Mouse (Mus musculus) kidney, embryonic 16.5 days (tissue): ENCODE results near the gene Gm7137. TPM values are rescaled to one million over a fixed set of nuclear protein-coding genes. Genes with fewer than 3 reads are reported as not detected.
"Not testable (repeated sequence)": the region's sequence is repeated elsewhere in the genome, so short reads cannot be mapped to it uniquely, and the experiment has no call there.

Source experiments
- ATAC-seq: fragments of 200-750 bp; cut with Nextera tagmentation; 2 replicates; pipeline ENCODE4 v1.8.0; 2017; ENCODE audit warnings: moderate TSS enrichment; ENCODE audit not compliant: low FRiP score, low TSS enrichment
- H3K27ac ChIP-seq: fragments of 300-500 bp; sonication (generic); 2 replicates; pipeline ENCODE4 v1.5.1; 2014; ENCODE audit warnings: low read length
- H3K27me3 ChIP-seq: fragments of 300-500 bp; sonication (generic); 2 replicates; pipeline ENCODE4 v1.6.1; 2014; ENCODE audit warnings: low read length, control low read depth, mixed read lengths; ENCODE audit not compliant: insufficient read depth
- H3K36me3 ChIP-seq: fragments of 300-500 bp; sonication (generic); 2 replicates; pipeline ENCODE4 v1.6.1; 2014; ENCODE audit warnings: low read length, control low read depth, mixed read lengths; ENCODE audit not compliant: insufficient read depth
- H3K4me1 ChIP-seq: fragments of 300-500 bp; sonication (generic); 2 replicates; pipeline ENCODE4 v1.6.1; 2014; ENCODE audit warnings: low read length, control low read depth, mixed read lengths; ENCODE audit not compliant: insufficient read depth
- H3K4me2 ChIP-seq: fragments of 300-500 bp; sonication (generic); replicated peaks from 2 replicates; pipeline ENCODE4 v1.6.1; 2014; ENCODE audit warnings: low read depth, low read length
- H3K4me3 ChIP-seq: fragments of 300-500 bp; sonication (generic); 2 replicates; pipeline ENCODE4 v1.5.1; 2014; ENCODE audit warnings: mild to moderate bottlenecking, low read length
- H3K9ac ChIP-seq: fragments of 300-500 bp; sonication (generic); replicated peaks from 2 replicates; pipeline ENCODE4 v1.6.1; 2014; ENCODE audit warnings: low read length
- H3K9me3 ChIP-seq: fragments of 300-500 bp; sonication (generic); 2 replicates; pipeline ENCODE4 v1.6.1; 2016; ENCODE audit warnings: low read length, control low read depth
- WGBS: fragments of 180-500 bp; shearing (Covaris S2); extraction: QIAGEN DNeasy Blood & Tissue Kit; methylation state at CpG from one replicate; pipeline ENCODE4 v1.1.7; 2014; 5-methylcytosine and 5-hydroxymethylcytosine counted together
- polyA plus RNA-seq: library from polyadenylated mRNA; unstranded; fragments of >200 nt; fragmentation: Nextera tagmentation; extraction: Ambion mirVana; gene quantifications from 2 replicates; pipeline ENCODE4 v1.2.1, GENCODE M21; 2015

Gm7137 gene
- polyA plus RNA-seq, result not detected in 2 replicates

DNA sequence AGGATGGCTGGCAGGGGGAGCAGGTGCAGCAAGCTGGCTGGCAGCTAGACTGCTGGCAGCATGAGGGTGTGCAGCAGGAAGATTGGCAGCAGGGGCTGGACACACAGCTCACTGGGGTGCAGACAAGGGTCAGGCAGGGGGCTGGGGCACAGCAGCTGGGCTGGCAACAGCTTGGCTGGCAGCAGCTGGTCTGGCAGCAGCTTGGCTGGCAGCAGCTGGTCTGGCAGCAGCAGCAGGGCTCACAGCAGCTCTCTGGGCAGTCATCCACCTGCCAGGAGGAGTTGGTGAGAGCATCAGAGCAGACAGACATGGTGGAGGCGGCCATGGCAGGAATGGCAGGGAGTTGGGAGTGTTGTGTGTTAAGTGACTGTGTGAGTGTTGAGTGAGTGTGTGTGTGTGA lies at the start of gene Gm7137:
TSS of gene Gm7137 (minus strand) at position 325 of the 400 bp plus-strand sequence.
- no CpG with 5 or more reads among the region's 1 CpGs for WGBS
- not testable (repeated sequence) for H3K9me3 ChIP-seq, H3K4me3 ChIP-seq, H3K27ac ChIP-seq, H3K9ac ChIP-seq, H3K36me3 ChIP-seq, H3K4me2 ChIP-seq, H3K27me3 ChIP-seq, ATAC-seq, H3K4me1 ChIP-seq

DNA sequence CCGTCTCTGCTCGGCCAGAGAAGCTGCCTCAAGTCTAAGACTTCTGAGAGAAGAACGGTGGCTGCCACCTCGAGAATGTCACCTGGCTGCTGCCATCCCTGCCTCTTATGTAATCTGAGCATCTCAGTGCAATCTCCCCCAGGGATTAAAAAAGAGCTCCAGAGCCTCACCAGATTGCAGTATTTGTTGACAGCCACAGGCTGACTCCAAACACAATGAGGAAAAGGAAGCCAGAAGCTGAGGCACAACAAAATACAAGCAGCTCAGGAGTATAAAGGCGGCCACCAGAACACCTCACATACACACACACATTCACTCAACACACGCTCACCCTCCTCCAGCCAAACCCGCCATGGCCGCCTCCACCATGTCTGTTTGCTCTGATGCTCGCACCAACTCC lies 47.6 kb upstream of the Gm7137 start, which contains the start of gene Krtap10-10:
TSS of gene Krtap10-10 (plus strand) at position 301 of the 400 bp plus-strand sequence.
- 73% methylated on average over 9 of the region's 9 CpGs for WGBS
- Histone ChIP-seq H3K9me3 (no peaks in the 10 kb centered on the region), H3K27ac (no peak within 1 kb of the TSS), H3K4me3 (no peak within 1 kb of the TSS), H3K4me1 (no peaks in the 10 kb centered on the region), H3K27me3 (no peaks in the 10 kb centered on the region), H3K36me3 (no peaks in the 10 kb centered on the region), H3K9ac (no peak within 1 kb of the TSS), H3K4me2 (no peak within 1 kb of the TSS)
- ATAC-seq, result no peak

DNA sequence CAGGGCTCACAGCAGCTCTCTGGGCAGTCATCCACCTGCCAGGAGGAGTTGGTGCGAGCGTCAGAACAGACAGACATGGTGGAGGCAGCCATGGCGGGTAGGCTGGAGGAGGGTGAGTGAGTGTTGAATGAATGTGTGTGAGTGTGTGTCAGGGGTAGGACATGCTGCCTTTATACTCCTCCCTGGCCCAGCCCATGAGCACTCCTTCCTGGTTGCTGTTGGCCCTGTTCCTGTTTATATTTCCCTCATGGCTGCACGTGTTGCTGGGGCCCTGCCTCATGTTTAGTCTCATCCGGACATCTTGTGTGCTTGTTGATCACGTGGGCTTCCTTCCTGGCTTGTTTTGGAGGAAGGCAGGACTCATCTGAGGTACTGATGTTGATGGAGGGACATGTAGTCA lies 39.0 kb upstream of the Gm7137 start, which contains the start of gene Krtap10-4:
TSS of gene Krtap10-4 (minus strand) at position 145 of the 400 bp plus-strand sequence.
- Histone ChIP-seq H3K36me3 (no peaks in the 10 kb centered on the region), H3K27ac (no peak within 1 kb of the TSS), H3K27me3 (no peaks in the 10 kb centered on the region), H3K4me2 (no peak within 1 kb of the TSS), H3K9ac (no peak within 1 kb of the TSS), H3K9me3 (no peaks in the 10 kb centered on the region), H3K4me3 (no peak within 1 kb of the TSS), H3K4me1 (no peaks in the 10 kb centered on the region)
- 69% methylated on average over 6 of the region's 6 CpGs for WGBS
- ATAC-seq, result no peak

DNA sequence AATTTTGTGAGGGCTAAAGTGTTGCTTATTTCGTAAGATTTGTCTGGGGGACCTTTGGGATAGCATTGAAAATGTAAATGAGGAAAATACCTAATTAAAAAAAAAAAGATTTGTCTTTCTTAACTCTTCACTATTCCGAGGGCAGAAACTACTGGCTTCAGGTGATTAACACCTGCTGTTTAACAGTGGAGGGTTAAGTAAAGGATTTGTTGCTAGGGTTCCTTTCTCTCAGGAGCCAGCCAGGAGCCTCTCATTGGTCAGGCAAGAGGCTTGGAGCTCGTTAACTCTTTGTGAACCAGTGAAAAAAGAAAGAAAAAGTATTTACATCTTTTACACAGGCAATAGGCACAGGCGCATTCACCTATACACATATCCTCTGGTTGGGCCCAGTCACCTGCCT lies 31.2 kb upstream of the Gm7137 start:
- WGBS, result 38% methylated on average over 4 of the region's 4 CpGs
- H3K9ac ChIP-seq, result no peak overlapping the region
- no peaks in the 10 kb centered on the region for H3K4me1 ChIP-seq
- H3K4me2 ChIP-seq, result no peak overlapping the region
- no peaks in the 10 kb centered on the region for H3K36me3 ChIP-seq
- no peaks in the 10 kb centered on the region for H3K9me3 ChIP-seq
- H3K27me3 ChIP-seq, result no peaks in the 10 kb centered on the region
- no peak overlapping the region for H3K27ac ChIP-seq
- ATAC-seq, result no peak
- H3K4me3 ChIP-seq, result no peak overlapping the region

DNA sequence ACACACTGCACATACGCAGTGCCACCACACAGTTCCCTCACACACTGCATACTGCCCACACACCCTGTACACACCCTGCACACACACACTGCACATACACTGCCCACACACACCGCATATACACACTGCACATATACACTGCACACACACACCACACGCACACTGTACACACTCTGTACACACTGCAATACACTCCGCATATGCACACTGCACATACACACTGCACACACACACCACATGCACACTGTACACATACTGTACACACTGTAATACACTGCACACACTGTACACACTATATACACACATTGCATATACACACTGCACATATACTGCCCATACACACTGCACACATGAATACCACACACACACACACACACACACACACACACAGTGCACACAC lies 30.5 kb upstream of the Gm7137 start:
- ATAC-seq, result no peak
- 98% methylated on average over 4 of the region's 4 CpGs for WGBS

DNA sequence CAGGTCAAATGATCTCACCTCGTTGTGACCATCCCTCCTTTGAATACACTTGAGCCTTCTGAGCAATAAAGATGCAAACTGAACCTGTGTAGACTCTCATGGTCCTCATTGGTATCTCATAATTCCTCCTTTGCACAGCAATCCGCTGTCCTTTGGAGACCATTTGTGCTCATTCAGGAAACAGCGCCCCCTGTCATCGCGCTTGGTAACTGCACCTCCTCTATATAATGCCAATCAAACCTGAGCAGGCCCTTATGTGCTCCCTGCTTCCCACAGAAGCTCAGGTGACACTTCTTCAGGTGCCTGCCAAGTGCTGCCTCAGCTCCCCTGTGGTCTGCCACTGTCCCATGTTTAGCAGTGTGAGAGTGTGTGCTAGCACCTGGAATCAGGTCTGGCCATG lies 27.5 kb upstream of the Gm7137 start:
- no peaks in the 10 kb centered on the region for H3K36me3 ChIP-seq
- no peak overlapping the region for H3K4me3 ChIP-seq
- H3K27me3 ChIP-seq, result no peaks in the 10 kb centered on the region
- no peak overlapping the region for H3K27ac ChIP-seq
- H3K9me3 ChIP-seq, result no peaks in the 10 kb centered on the region
- no peak overlapping the region for H3K4me2 ChIP-seq
- no peak overlapping the region for H3K9ac ChIP-seq
- no peak for ATAC-seq
- 41% methylated on average over 5 of the region's 5 CpGs for WGBS
- H3K4me1 ChIP-seq, result no peaks in the 10 kb centered on the region

More for the DNA sequence above, 30.5 kb upstream of the Gm7137 start:
- Histone ChIP-seq H3K4me1 (no peaks in the 10 kb centered on the region), H3K27me3 (no peaks in the 10 kb centered on the region), H3K4me2 (no peak overlapping the region), H3K9me3 (no peaks in the 10 kb centered on the region), H3K27ac (no peak overlapping the region), H3K4me3 (no peak overlapping the region), H3K36me3 (no peaks in the 10 kb centered on the region), H3K9ac (no peak overlapping the region)

DNA sequence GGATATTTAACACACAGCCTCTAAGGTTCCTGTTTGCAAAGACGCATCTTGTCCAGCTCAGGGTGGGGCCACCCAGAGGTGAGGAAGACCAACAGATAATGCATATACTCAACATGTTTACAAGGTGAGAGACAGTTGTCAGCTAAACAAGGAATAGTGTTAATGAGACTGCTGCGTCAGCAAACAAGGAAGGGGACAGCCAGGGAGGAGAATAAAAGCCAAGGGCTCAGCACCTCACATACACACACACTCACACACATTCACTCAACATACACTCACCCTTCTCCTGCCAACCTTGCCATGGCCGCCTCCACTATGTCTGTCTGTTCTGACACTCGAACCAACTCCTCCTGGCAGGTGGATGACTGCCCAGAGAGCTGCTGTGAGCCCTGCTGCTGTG lies 26.4 kb upstream of the Gm7137 start, which contains the start of gene Gm2696:
TSS of gene Gm2696 (plus strand) at position 301 of the 400 bp plus-strand sequence.
- no peak within 1 kb of the TSS for H3K4me3 ChIP-seq
- WGBS, result 60% methylated on average over 4 of the region's 4 CpGs
- no peak for ATAC-seq
- no peak within 1 kb of the TSS for H3K9ac ChIP-seq
- no peaks in the 10 kb centered on the region for H3K36me3 ChIP-seq
- H3K27me3 ChIP-seq, result no peaks in the 10 kb centered on the region
- no peak within 1 kb of the TSS for H3K4me2 ChIP-seq
- H3K4me1 ChIP-seq, result no peaks in the 10 kb centered on the region
- no peak within 1 kb of the TSS for H3K27ac ChIP-seq
- no peaks in the 10 kb centered on the region; the same call in 1 of the 2 replicates for H3K9me3 ChIP-seq

DNA sequence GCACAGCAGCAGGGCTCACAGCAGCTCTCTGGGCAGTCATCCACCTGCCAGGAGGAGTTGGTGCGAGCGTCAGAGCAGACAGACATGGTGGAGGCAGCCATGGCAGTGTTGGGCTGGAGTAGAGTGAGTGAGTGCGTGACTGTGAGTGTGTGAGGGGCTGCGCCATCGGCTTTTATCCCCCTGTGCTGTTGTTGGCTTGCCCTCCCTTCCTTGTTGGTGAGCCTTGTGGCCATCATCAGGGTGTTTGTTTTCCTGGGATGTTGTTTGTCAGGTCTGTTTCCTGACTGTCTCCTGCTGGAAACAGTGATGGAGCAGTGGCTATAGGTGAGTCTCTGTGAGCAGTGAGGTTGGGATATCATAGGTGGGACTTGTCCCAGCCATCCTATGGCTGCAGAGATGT lies 23.7 kb upstream of the Gm7137 start, which contains the start of gene Gm9507:
TSS of gene Gm9507 (minus strand) at position 101 of the 400 bp plus-strand sequence.
- Histone ChIP-seq H3K27me3 (no peaks in the 10 kb centered on the region), H3K9me3 (no peaks in the 10 kb centered on the region; the same call in 1 of the 2 replicates), H3K4me1 (no peaks in the 10 kb centered on the region), H3K27ac (no peak within 1 kb of the TSS), H3K4me3 (no peak within 1 kb of the TSS), H3K4me2 (no peak within 1 kb of the TSS), H3K9ac (no peak within 1 kb of the TSS), H3K36me3 (no peaks in the 10 kb centered on the region)
- no peak for ATAC-seq
- WGBS, result 78% methylated on average over 3 of the region's 5 CpGs

DNA sequence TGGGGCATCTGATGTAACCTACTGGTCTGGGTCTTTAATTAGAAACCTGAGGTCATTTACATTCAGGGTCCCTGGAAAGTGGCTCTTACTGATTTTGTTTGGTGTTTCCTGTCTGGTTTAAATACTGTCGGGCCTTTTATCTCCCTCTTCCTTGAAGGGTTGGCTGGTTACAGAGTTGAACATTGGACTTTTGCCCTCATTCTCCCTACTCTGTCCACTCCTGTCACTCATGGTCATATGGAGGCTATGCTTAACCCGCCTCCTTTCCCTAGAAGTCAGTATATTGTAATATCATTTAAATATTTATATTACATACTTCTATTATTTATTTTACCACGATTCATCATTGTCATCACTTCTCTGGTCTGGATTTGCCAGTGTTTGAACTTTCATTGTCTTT lies 16.1 kb upstream of the Gm7137 start:
- no peak for ATAC-seq
- H3K27ac ChIP-seq, result no peak overlapping the region
- no peaks in the 10 kb centered on the region for H3K36me3 ChIP-seq
- H3K4me3 ChIP-seq, result no peak overlapping the region
- no peaks in the 10 kb centered on the region for H3K27me3 ChIP-seq
- H3K4me1 ChIP-seq, result no peaks in the 10 kb centered on the region
- 82% methylated on average over 3 of the region's 3 CpGs for WGBS
- no peaks in the 10 kb centered on the region for H3K9me3 ChIP-seq
- H3K4me2 ChIP-seq, result no peak overlapping the region
- H3K9ac ChIP-seq, result no peak overlapping the region

DNA sequence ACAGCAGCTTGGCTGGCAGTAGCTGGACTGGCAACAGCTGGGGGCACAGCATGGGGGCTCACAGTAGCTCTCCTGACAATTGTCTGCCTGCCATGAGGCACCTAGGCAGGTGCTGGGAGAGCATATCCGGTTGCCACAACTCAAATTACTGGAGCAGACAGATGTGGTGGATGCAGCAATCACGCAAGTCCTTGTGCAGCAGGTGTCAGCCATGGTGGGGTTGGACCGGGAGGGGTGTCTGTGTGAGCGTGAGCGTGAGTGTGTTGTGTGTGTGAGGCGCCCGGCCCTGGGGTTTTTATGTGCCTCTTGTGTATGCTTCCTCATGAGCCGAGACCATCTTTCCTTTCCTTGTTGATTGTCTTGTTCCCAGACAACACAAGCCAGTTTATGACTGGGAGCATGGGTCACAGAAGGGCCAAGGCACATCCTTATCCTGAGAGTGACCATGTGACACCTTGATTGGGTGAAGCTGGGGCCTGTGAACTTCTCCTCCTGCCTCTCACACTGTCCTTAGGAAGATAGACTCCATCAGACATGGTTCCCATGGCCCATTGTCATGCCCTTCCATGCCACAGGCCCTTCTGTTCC lies 11.0 kb upstream of the Gm7137 start, which contains the start of gene Gm19668:
TSS of gene Gm19668 (minus strand) at position 213 of the 588 bp plus-strand sequence.
- Histone ChIP-seq H3K4me1 (no peaks in the 10 kb centered on the region), H3K4me2 (no peak within 1 kb of the TSS), H3K9me3 (no peaks in the 10 kb centered on the region), H3K4me3 (no peak within 1 kb of the TSS), H3K36me3 (no peaks in the 10 kb centered on the region), H3K9ac (no peak within 1 kb of the TSS), H3K27me3 (no peaks in the 10 kb centered on the region), H3K27ac (no peak within 1 kb of the TSS)
- no peak for ATAC-seq
- 47% methylated on average over 8 of the region's 8 CpGs for WGBS
